Mouse (Mus musculus): ENCODE data around the gene Chsy1. TPM values are rescaled to one million over a fixed set of nuclear protein-coding genes. Genes with fewer than 3 reads are reported as not detected.

Gene Chsy1
- polyA plus RNA-seq, 1 experiment, result 10.8 TPM

- no peak overlapping the region for H3K4me3 ChIP-seq (ENCODE audit: insufficient read depth, low read length)
- peaks cover 4% of the 10 kb centered on the region for H3K4me1 ChIP-seq (ENCODE audit: control insufficient read depth, insufficient read depth, low read length)
- H3K27ac ChIP-seq (ENCODE audit: insufficient read depth, low read depth, low read length), result no peak overlapping the region
- TF ChIP-seq CTCF (IDR thresholded peaks at IDR 0.05; ENCODE audit: low read depth, low read length) (no peak), POLR2A (IDR thresholded peaks at IDR 0.05; ENCODE audit: borderline replicate concordance, low read depth, low read length) (no peak)
These were observed 2.7 kb upstream of the Chsy1 start for GRCm38 (mm10) chr7:66106581-66107056.

DNA sequence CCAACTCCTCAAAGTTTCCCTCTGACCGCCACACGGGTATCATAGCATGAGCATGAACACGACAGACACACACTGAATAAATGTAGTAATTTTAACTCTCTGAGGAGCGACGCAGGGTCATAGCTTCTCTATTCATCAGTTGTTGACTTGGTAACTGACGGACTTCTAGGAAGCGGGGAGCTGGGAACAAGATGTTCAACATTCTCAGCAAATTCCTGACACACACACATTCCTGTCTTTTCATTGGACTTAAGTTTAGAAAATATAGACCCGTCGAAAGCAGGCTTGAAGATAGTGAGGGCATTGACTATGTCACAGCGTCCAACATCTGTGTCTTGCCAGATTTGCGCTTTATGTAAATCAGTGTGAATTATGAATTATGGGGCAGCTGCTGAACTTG, 2.1 kb upstream of the Chsy1 start:
- peaks cover 4% of the 10 kb centered on the region for H3K4me1 ChIP-seq (ENCODE audit: control insufficient read depth, insufficient read depth, low read length)
- H3K27ac ChIP-seq (ENCODE audit: insufficient read depth, low read depth, low read length), result no peak overlapping the region
- no peak overlapping the region for H3K4me3 ChIP-seq (ENCODE audit: insufficient read depth, low read length)
- TF ChIP-seq POLR2A (IDR thresholded peaks at IDR 0.05; ENCODE audit: borderline replicate concordance, low read depth, low read length) (no peak), CTCF (IDR thresholded peaks at IDR 0.05; ENCODE audit: low read depth, low read length) (no peak)

DNA sequence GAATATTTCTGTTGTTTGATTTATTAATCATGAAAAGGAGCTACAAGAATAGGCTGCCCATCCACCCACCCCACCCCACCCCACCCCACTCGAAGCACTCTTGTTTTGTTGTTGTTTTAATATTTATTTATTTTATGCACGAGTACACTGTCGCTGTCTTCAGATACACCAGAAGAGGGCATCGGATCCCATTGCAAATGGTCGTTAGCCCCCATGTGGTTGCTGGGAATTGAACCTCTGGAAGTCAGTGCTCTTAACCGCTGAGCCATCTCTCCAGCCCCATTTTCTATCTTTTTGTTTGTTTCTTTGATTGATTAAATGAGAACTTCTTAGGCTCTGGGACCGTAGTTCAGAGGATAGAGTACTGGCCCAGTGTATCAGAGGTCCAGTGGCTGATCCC, 1.4 kb upstream of the Chsy1 start:
- Histone ChIP-seq H3K27ac (ENCODE audit: insufficient read depth, low read depth, low read length) (no peak overlapping the region), H3K4me1 (ENCODE audit: control insufficient read depth, insufficient read depth, low read length) (peaks cover 4% of the 10 kb centered on the region), H3K4me3 (ENCODE audit: insufficient read depth, low read length) (no peak overlapping the region)
- TF ChIP-seq POLR2A (IDR thresholded peaks at IDR 0.05; ENCODE audit: borderline replicate concordance, low read depth, low read length) (no peak), CTCF (IDR thresholded peaks at IDR 0.05; ENCODE audit: low read depth, low read length) (0 out of 2 replicates have a peak, but pooled peaks have one; percentile 27)

GRCm38 (mm10) chr7:66109855-66110635, 730 bp downstream of the Chsy1 start:
- Histone ChIP-seq H3K4me1 (ENCODE audit: control insufficient read depth, insufficient read depth, low read length) (peaks cover 13% of the 10 kb centered on the region), H3K4me3 (ENCODE audit: insufficient read depth, low read length) (peak overlapping the region; percentile 73), H3K27ac (ENCODE audit: insufficient read depth, low read depth, low read length) (no peak overlapping the region)
- TF ChIP-seq POLR2A (IDR thresholded peaks at IDR 0.05; ENCODE audit: borderline replicate concordance, low read depth, low read length) (no peak), CTCF (IDR thresholded peaks at IDR 0.05; ENCODE audit: low read depth, low read length) (no peak)

DNA sequence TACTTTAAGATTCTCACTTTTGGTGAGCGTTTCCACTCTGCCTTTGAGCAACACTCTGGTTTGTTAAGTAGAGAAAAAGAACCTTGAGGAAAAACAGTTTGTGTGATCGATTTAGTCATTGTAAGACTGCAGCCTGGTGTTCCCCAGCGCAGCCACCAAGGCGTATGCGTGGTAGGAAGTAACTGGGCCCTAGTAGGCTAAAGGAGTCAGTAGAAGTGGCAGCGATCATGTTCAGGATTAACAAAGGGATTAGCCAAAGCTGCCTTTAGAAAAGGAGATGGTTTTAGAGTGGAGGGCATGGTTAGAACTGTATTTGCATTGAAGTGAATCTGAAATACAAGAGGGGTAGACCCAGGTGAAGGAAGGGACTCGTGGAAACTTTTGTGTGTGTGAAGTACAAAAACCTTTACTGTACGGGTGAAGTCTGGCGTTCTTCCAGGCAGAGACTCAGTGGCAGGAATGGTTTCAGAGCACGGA, 1.4 kb downstream of the Chsy1 start:
- TF ChIP-seq CTCF (IDR thresholded peaks at IDR 0.05; ENCODE audit: low read depth, low read length) (no peak), POLR2A (IDR thresholded peaks at IDR 0.05; ENCODE audit: borderline replicate concordance, low read depth, low read length) (no peak)

DNA sequence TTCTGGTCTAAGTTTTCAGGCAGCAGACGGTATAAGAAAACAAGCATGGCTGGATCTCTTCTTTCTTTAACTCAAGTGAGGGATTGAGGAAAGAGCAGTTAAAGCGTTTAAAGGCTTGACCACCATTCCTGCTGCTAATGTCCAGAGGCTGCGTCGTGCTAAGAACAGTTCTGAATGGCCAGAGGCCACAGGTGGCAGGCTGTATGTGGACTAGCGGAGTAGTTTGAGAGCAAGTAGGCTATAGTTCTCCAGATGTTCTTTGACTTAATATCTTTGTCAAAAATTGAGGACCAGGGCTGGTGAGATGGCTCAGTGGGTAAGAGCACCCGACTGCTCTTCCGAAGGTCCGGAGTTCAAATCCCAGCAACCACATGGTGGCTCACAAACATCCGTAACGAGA, 1.9 kb downstream of the Chsy1 start:
- TF ChIP-seq CTCF (IDR thresholded peaks at IDR 0.05; ENCODE audit: low read depth, low read length) (no peak), POLR2A (IDR thresholded peaks at IDR 0.05; ENCODE audit: borderline replicate concordance, low read depth, low read length) (no peak)
- Histone ChIP-seq H3K4me1 (ENCODE audit: control insufficient read depth, insufficient read depth, low read length) (peaks cover 12% of the 10 kb centered on the region), H3K4me3 (ENCODE audit: insufficient read depth, low read length) (no peak overlapping the region), H3K27ac (ENCODE audit: insufficient read depth, low read depth, low read length) (no peak overlapping the region)

More for the DNA sequence above, 1.4 kb downstream of the Chsy1 start:
- peaks cover 13% of the 10 kb centered on the region for H3K4me1 ChIP-seq (ENCODE audit: control insufficient read depth, insufficient read depth, low read length)
- H3K27ac ChIP-seq (ENCODE audit: insufficient read depth, low read depth, low read length), result no peak overlapping the region
- H3K4me3 ChIP-seq (ENCODE audit: insufficient read depth, low read length), result peak overlapping the region; percentile 73

- peaks cover 17% of the 10 kb centered on the region for H3K4me1 ChIP-seq (ENCODE audit: control insufficient read depth, insufficient read depth, low read length)
- TF ChIP-seq POLR2A (IDR thresholded peaks at IDR 0.05; ENCODE audit: borderline replicate concordance, low read depth, low read length) (no peak), CTCF (IDR thresholded peaks at IDR 0.05; ENCODE audit: low read depth, low read length) (no peak)
- no peak overlapping the region for H3K27ac ChIP-seq (ENCODE audit: insufficient read depth, low read depth, low read length)
- no peak overlapping the region for H3K4me3 ChIP-seq (ENCODE audit: insufficient read depth, low read length)
These were observed 4.2 kb downstream of the Chsy1 start for GRCm38 (mm10) chr7:66113561-66113960.

GRCm38 (mm10) chr7:66115821-66116343, 6.6 kb downstream of the Chsy1 start:
- Histone ChIP-seq H3K4me1 (ENCODE audit: control insufficient read depth, insufficient read depth, low read length) (peaks cover 33% of the 10 kb centered on the region), H3K27ac (ENCODE audit: insufficient read depth, low read depth, low read length) (no peak overlapping the region), H3K4me3 (ENCODE audit: insufficient read depth, low read length) (no peak overlapping the region)
- no peak for TF ChIP-seq CTCF (IDR thresholded peaks at IDR 0.05; ENCODE audit: low read depth, low read length)
- no peak for TF ChIP-seq POLR2A (IDR thresholded peaks at IDR 0.05; ENCODE audit: borderline replicate concordance, low read depth, low read length)

DNA sequence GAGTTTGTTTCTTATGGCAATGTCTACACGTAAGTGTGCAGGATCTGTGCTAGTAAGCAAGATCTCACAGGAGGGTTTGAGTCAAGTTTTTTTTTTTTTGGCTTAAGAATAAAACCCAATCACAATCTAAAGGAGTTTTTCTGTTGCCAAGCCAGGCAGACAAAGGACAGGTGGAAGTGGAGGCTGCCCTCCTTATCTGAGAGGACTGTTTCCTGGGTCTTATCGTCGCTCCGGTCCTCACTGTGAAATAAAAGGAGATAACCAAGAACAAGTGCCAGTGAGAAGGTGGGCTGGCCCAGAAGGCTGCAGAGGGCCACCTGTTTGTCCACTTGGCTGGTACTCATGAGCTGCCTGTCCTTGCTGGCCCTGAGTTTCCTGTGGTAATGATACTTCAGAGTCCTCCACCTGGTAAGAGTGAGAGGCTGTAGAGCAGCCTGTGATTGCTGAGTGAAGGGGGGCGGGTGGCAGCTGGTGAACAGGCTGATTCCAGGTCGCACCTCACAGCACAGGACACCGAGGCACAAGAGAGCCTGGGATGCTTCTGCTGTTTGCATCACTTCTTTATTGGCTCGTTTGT, 7.7 kb downstream of the Chsy1 start:
- Histone ChIP-seq H3K4me1 (ENCODE audit: control insufficient read depth, insufficient read depth, low read length) (peaks cover 40% of the 10 kb centered on the region), H3K27ac (ENCODE audit: insufficient read depth, low read depth, low read length) (no peak overlapping the region), H3K4me3 (ENCODE audit: insufficient read depth, low read length) (no peak overlapping the region)
- TF ChIP-seq CTCF (IDR thresholded peaks at IDR 0.05; ENCODE audit: low read depth, low read length) (no peak), POLR2A (IDR thresholded peaks at IDR 0.05; ENCODE audit: borderline replicate concordance, low read depth, low read length) (no peak)

GRCm38 (mm10) chr7:66118046-66118445, 8.7 kb downstream of the Chsy1 start:
- Histone ChIP-seq H3K27ac (ENCODE audit: insufficient read depth, low read depth, low read length) (no peak overlapping the region), H3K4me1 (ENCODE audit: control insufficient read depth, insufficient read depth, low read length) (peaks cover 43% of the 10 kb centered on the region), H3K4me3 (ENCODE audit: insufficient read depth, low read length) (no peak overlapping the region)
- no peak for TF ChIP-seq CTCF (IDR thresholded peaks at IDR 0.05; ENCODE audit: low read depth, low read length)
- TF ChIP-seq POLR2A (IDR thresholded peaks at IDR 0.05; ENCODE audit: borderline replicate concordance, low read depth, low read length), result no peak

Data from bone marrow macrophage, adult 2 months (primary cell).